In genomic region chr1:60868333-60869277, GRCm38 (mm10) we compare ENCODE assay signal across 10 mouse cellular contexts. TPM values are rescaled to one million over a fixed set of nuclear protein-coding genes. Genes with fewer than 3 reads are reported as not detected.
A peak's percentile ranks its signal among the peaks of the same experiment; 100 is the strongest.
DNase-seq lines count a peak whose midpoint lies in the region; ATAC-seq lines count a peak whose summit lies in the region.
"Had no signal": no experiment of that assay in that cellular context is flagged by ENCODE, and none has a peak within 500 bp of the region (broad histone marks: within the 10 kb centered on the region; RNA-seq: fewer than 3 reads in every experiment).

No protein-coding gene starts in this region.

- H3K9ac ChIP-seq in midbrain, embryonic 16.5 days (ENCODE audit: low read depth, low read length): no peak overlapping the region
- H3K9ac ChIP-seq in hindbrain, embryonic 11.5 days (ENCODE audit: low read depth, low read length): no peak overlapping the region
- H3K9ac ChIP-seq in neural tube, embryonic 15.5 days (replicated peaks): no peak overlapping the region
- H3K9ac ChIP-seq: embryonic facial prominence, embryonic 15.5 days; liver, embryonic 15.5 days had no signal

- intact Hi-C loops in left cerebral cortex, postnatal 25 days (cut with DNase I): loop anchor here (2.0 to 10.0 kb wide), 3 partner anchors 84 to 764 kb away; no protein-coding TSS in a partner anchor

- no peak overlapping the region for H3K4me2 ChIP-seq in midbrain, embryonic 16.5 days (ENCODE audit: low read length)
- H3K4me2 ChIP-seq in hindbrain, embryonic 11.5 days (replicated peaks; ENCODE audit: low read depth, low read length): no peak overlapping the region
- no peak overlapping the region for H3K4me2 ChIP-seq in neural tube, embryonic 15.5 days
- H3K4me2 ChIP-seq: embryonic facial prominence, embryonic 15.5 days; liver, embryonic 15.5 days had no signal

- H3K27me3 ChIP-seq in midbrain, embryonic 10.5 days (ENCODE audit: low read depth, poor library complexity, severe bottlenecking): no peaks in the 10 kb centered on the region
- H3K27me3 ChIP-seq in midbrain, embryonic 16.5 days (ENCODE audit: control insufficient read depth, insufficient read depth, low read depth, low read length): no peaks in the 10 kb centered on the region
- H3K27me3 ChIP-seq in hindbrain, embryonic 11.5 days (ENCODE audit: control insufficient read depth, insufficient read depth, low read length): no peaks in the 10 kb centered on the region
- no peaks in the 10 kb centered on the region for H3K27me3 ChIP-seq in neural tube, embryonic 15.5 days (replicated peaks)
- H3K27me3 ChIP-seq: embryonic facial prominence, embryonic 15.5 days; liver, embryonic 15.5 days had no signal

- H3K27ac ChIP-seq in midbrain, embryonic 10.5 days (replicated peaks): no peak overlapping the region
- no peak overlapping the region for H3K27ac ChIP-seq in midbrain, embryonic 16.5 days (ENCODE audit: low read length)
- no peak overlapping the region for H3K27ac ChIP-seq in hindbrain, embryonic 11.5 days (ENCODE audit: low read depth, low read length)
- H3K27ac ChIP-seq in neural tube, embryonic 15.5 days (replicated peaks): no peak overlapping the region
- H3K27ac ChIP-seq: embryonic facial prominence, embryonic 15.5 days; liver, embryonic 15.5 days had no signal

- 74% methylated on average over 17 of the region's 17 CpGs for WGBS in midbrain, embryonic 10.5 days
- WGBS in midbrain, embryonic 16.5 days: 70% methylated on average over 17 of the region's 17 CpGs
- 67% methylated on average over 17 of the region's 17 CpGs for WGBS in hindbrain, embryonic 11.5 days
- 57% methylated on average over 17 of the region's 17 CpGs for WGBS in neural tube, embryonic 15.5 days

- H3K9me3 ChIP-seq in midbrain, embryonic 10.5 days (replicated peaks): no peaks in the 10 kb centered on the region
- H3K9me3 ChIP-seq in midbrain, embryonic 16.5 days (replicated peaks; ENCODE audit: control insufficient read depth, low read length, poor library complexity, severe bottlenecking): no peaks in the 10 kb centered on the region
- no peaks in the 10 kb centered on the region for H3K9me3 ChIP-seq in hindbrain, embryonic 11.5 days (ENCODE audit: control insufficient read depth, low read length)
- H3K9me3 ChIP-seq in neural tube, embryonic 15.5 days (replicated peaks): no peaks in the 10 kb centered on the region
- H3K9me3 ChIP-seq: embryonic facial prominence, embryonic 15.5 days; liver, embryonic 15.5 days had no signal

- DNase-seq in midbrain, embryonic 10.5 days (ENCODE audit: low spot score): peak; percentile 47
- DNase-seq in R1 (ENCODE audit: low read depth, low spot score): peak; percentile 73
- peak; percentile 33 for DNase-seq in embryo, embryonic 9.5 days (ENCODE audit: extremely low spot score)
- peak; percentile 72 for DNase-seq in hindbrain, embryonic 11.5 days (ENCODE audit: low spot score)
- peak; percentile 38 to 72 for DNase-seq in left cerebral cortex, postnatal 25 days (ENCODE audit: low spot score in 2 of 2)

- H3K36me3 ChIP-seq in midbrain, embryonic 10.5 days: no peaks in the 10 kb centered on the region
- H3K36me3 ChIP-seq in midbrain, embryonic 16.5 days (ENCODE audit: control insufficient read depth, insufficient read depth, low read length): no peaks in the 10 kb centered on the region
- no peaks in the 10 kb centered on the region for H3K36me3 ChIP-seq in hindbrain, embryonic 11.5 days (ENCODE audit: control insufficient read depth, insufficient read depth, low read length)
- no peaks in the 10 kb centered on the region for H3K36me3 ChIP-seq in neural tube, embryonic 15.5 days
- H3K36me3 ChIP-seq: embryonic facial prominence, embryonic 15.5 days; liver, embryonic 15.5 days had no signal

- no peak overlapping the region for H3K4me3 ChIP-seq in midbrain, embryonic 10.5 days
- no peak overlapping the region for H3K4me3 ChIP-seq in midbrain, embryonic 16.5 days (ENCODE audit: low read depth, low read length)
- no peak overlapping the region for H3K4me3 ChIP-seq in hindbrain, embryonic 11.5 days (ENCODE audit: low read depth, low read length)
- no peak overlapping the region for H3K4me3 ChIP-seq in neural tube, embryonic 15.5 days (replicated peaks)
- H3K4me3 ChIP-seq: embryonic facial prominence, embryonic 15.5 days; liver, embryonic 15.5 days had no signal

- H3K4me1 ChIP-seq in midbrain, embryonic 10.5 days: peaks cover 2% of the 10 kb centered on the region; the same call in 1 of the 2 replicates
- H3K4me1 ChIP-seq in midbrain, embryonic 16.5 days (ENCODE audit: control insufficient read depth, insufficient read depth, low read length): no peaks in the 10 kb centered on the region
- H3K4me1 ChIP-seq in hindbrain, embryonic 11.5 days (replicated peaks; ENCODE audit: control insufficient read depth, insufficient read depth, low read length): no peaks in the 10 kb centered on the region
- H3K4me1 ChIP-seq in neural tube, embryonic 15.5 days: no peaks in the 10 kb centered on the region
- H3K4me1 ChIP-seq: embryonic facial prominence, embryonic 15.5 days; liver, embryonic 15.5 days had no signal

- no peak for ATAC-seq in midbrain, embryonic 16.5 days
- ATAC-seq in hindbrain, embryonic 11.5 days (ENCODE audit: low FRiP score): peak; percentile 54
- ATAC-seq in neural tube, embryonic 15.5 days (ENCODE audit: low FRiP score): peak; percentile 69
- no peak for ATAC-seq in erythroid progenitor cell, adult 5-6 weeks (replicated peaks; ENCODE audit: low FRiP score, poor library complexity, severe bottlenecking)

RNA-seq across cellular contexts. Expression of gene Ctla4, which starts 18.2 kb away (rescaled TPM):
- not detected in 2 replicates for polyA plus RNA-seq in midbrain, embryonic 10.5 days (2016; fragmentation: Nextera tagmentation; extraction: Ambion mirVana)
- polyA plus RNA-seq in midbrain, embryonic 16.5 days (2015; fragmentation: Nextera tagmentation; extraction: Ambion mirVana): not detected in 2 replicates
- not detected in 2 replicates for polyA plus RNA-seq in hindbrain, embryonic 11.5 days (2014; fragmentation: Nextera tagmentation; extraction: Ambion mirVana)
- not detected for total RNA-seq in left cerebral cortex, postnatal 25 days (2021)
- polyA plus RNA-seq in neural tube, embryonic 15.5 days (2015; fragmentation: Nextera tagmentation; extraction: Ambion mirVana): 5.5 TPM in 1 of 2 replicates, not detected in the other
- total RNA-seq in erythroid progenitor cell, adult 5-6 weeks (2015; ENCODE audit: low replicate concordance): 5.0 TPM in 1 of 2 replicates, not detected in the other
- 0.76 and 1.3 TPM in 2 replicates for total RNA-seq in erythroid progenitor cell, adult 5-6 weeks (2017; ENCODE audit: low replicate concordance)
- polyA plus RNA-seq: embryonic facial prominence, embryonic 15.5 days; liver, embryonic 15.5 days had no signal

Comparison
In these comparisons a context has a peak if more than half of its experiments do, and no peak if none do; other contexts are left out.
1. ATAC-seq: peak in hindbrain, embryonic 11.5 days (single experiment) and neural tube, embryonic 15.5 days (single experiment); none in midbrain, embryonic 16.5 days (single experiment) and erythroid progenitor cell, adult 5-6 weeks (single experiment).
2. Peak in every context shown above with its lines, with median percentiles within 50 percentile points of each other: DNase-seq.